Mouse (Mus musculus): ENCODE measurements around the gene Cilp.

GRCm38 (mm10) chr9:65275810-65276530 is 11.0 kb downstream of the Cilp start:
- no peak for TF ChIP-seq E2F4 (IDR thresholded peaks at IDR 0.05; ENCODE audit: insufficient read depth)
- TF ChIP-seq MAX (IDR thresholded peaks at IDR 0.05; ENCODE audit: low read depth), result no peak
- TF ChIP-seq USF1 (IDR thresholded peaks at IDR 0.05; ENCODE audit: low read depth), result no peak
- no peak for TF ChIP-seq POLR2A (IDR thresholded peaks at IDR 0.05; ENCODE audit: insufficient read length, low read depth)
- no peak for TF ChIP-seq MYOG (IDR thresholded peaks at IDR 0.05; ENCODE audit: control insufficient read depth in 1 of 3, insufficient read depth in 1 of 3, insufficient read length in 2 of 3, low read depth in 2 of 3)
- no peak for TF ChIP-seq TCF12 (IDR thresholded peaks at IDR 0.05; ENCODE audit: insufficient read depth, poor library complexity, severe bottlenecking)
- no peak for TF ChIP-seq CEBPB (IDR thresholded peaks at IDR 0.05; ENCODE audit: insufficient read depth, poor library complexity, severe bottlenecking)
- TF ChIP-seq SRF (IDR thresholded peaks at IDR 0.05; ENCODE audit: control insufficient read depth, insufficient read length, low read depth), result no peak
- TF ChIP-seq POLR2AphosphoS2 (IDR thresholded peaks at IDR 0.05; ENCODE audit: insufficient read length, low read depth), result no peak
- TF ChIP-seq TCF3 (IDR thresholded peaks at IDR 0.05; ENCODE audit: insufficient read length, low read depth), result no peak
- TF ChIP-seq REST (IDR thresholded peaks at IDR 0.05; ENCODE audit: insufficient read depth, insufficient read length), result no peak

All from myocyte (in vitro differentiated cells).